Comparison of ENCODE assay signal across 8 mouse cellular contexts in the genomic region with DNA sequence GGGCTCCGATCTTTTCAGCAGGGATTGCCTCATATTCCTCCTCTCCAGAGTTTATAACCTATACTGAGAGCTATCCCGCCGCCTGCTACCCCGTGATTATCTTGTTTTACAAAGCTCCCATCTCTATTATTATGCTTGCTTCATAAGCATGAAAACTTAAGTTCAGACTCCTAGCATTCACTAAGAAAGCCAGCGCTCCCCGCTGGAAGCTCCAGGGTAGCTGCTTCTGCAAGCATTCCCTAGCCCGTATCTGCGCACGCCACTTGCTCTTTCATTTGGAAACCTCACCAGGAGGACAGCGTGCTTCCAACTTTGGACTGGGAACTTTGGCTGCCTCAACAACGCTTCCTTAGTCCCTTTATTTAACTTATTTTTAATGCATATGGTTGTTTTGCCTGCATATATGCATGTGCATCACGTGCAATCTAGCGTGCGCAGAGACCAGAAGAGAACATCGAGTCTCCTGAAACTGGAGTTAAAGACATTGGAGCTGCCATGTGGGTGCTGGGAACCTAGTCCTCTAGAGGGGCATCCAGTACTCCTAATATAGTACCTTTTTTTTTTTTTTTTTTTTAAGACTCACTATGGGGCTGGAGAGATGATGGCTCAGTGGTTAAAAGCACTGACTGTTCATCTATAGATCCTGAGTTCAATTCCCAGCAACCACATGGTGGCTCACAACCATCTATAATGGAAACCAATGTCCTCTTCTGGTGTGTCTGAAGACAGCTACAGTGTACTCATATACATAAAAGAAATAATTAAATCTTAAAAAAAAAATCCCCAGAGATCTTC. TPM values are rescaled to one million over a fixed set of nuclear protein-coding genes. Genes with fewer than 3 reads are reported as not detected.
DNase-seq lines count a peak whose midpoint lies in the region; ATAC-seq and TF ChIP-seq lines count a peak whose summit lies in the region.

No protein-coding gene starts in this region.

- 3% methylated on average over 15 of the region's 15 CpGs for WGBS in heart, embryonic 15.5 days
- 3% methylated on average over 15 of the region's 15 CpGs for WGBS in kidney, embryonic 16.5 days
- WGBS in liver, embryonic 14.5 days (ENCODE audit: insufficient replicate concordance) = 5% methylated on average over 15 of the region's 15 CpGs

- peak overlapping the region; percentile 80 for H3K27ac ChIP-seq in heart, embryonic 15.5 days
- peak overlapping the region; percentile 84 for H3K27ac ChIP-seq in kidney, embryonic 16.5 days (ENCODE audit: low read length)
- H3K27ac ChIP-seq in liver, embryonic 14.5 days = peak overlapping the region; percentile 82

- peak; percentile 11 to 26 for DNase-seq in CD8-positive naive resting alpha-beta T cell, adult 2 months (ENCODE audit: low read depth in 2 of 2, low spot score in 2 of 2)
- peak; percentile 71 for DNase-seq in adrenal gland, postnatal 10 days
- DNase-seq in liver, embryonic 14.5 days (ENCODE audit: low read depth in 3 of 3, low spot score in 3 of 3) = peak in 1 of 3 experiments; percentile 35
- DNase-seq in neural tube, embryonic 10.5 days (ENCODE audit: extremely low spot score, low spot score) = peak; percentile 75
- DNase-seq in thymus, postnatal 25 days = peak; percentile 43

- H3K9me3 ChIP-seq in heart, embryonic 15.5 days (replicated peaks) = no peaks in the 10 kb centered on the region
- no peaks in the 10 kb centered on the region for H3K9me3 ChIP-seq in kidney, embryonic 16.5 days (ENCODE audit: low read length)
- H3K9me3 ChIP-seq in liver, embryonic 14.5 days (ENCODE audit: control insufficient read depth, low read length) = no peaks in the 10 kb centered on the region

- no peaks in the 10 kb centered on the region for H3K27me3 ChIP-seq in heart, embryonic 15.5 days
- H3K27me3 ChIP-seq in kidney, embryonic 16.5 days (ENCODE audit: insufficient read depth, low read length) = no peaks in the 10 kb centered on the region
- no peaks in the 10 kb centered on the region for H3K27me3 ChIP-seq in liver, embryonic 14.5 days (ENCODE audit: control insufficient read depth, insufficient read depth, low read length)

- TF ChIP-seq EP300 in liver, embryonic 14.5 days (IDR thresholded peaks at IDR 0.05; ENCODE audit: low read depth) = no peak

- peaks cover 8% of the 10 kb centered on the region for H3K4me1 ChIP-seq in heart, embryonic 15.5 days (replicated peaks)
- peaks cover 14% of the 10 kb centered on the region for H3K4me1 ChIP-seq in kidney, embryonic 16.5 days (ENCODE audit: insufficient read depth, low read length)
- H3K4me1 ChIP-seq in liver, embryonic 14.5 days (replicated peaks; ENCODE audit: control insufficient read depth in 2 of 2, insufficient read depth in 2 of 2, low read length in 1 of 2) = peaks cover 27 to 30% of the 10 kb centered on the region in 2 experiments

- H3K9ac ChIP-seq in heart, embryonic 15.5 days = peak overlapping the region; percentile 35
- H3K9ac ChIP-seq in kidney, embryonic 16.5 days (replicated peaks; ENCODE audit: low read length) = peak overlapping the region; percentile 70
- peak overlapping the region; percentile 80 for H3K9ac ChIP-seq in liver, embryonic 14.5 days (replicated peaks)

- H3K36me3 ChIP-seq in heart, embryonic 15.5 days = no peaks in the 10 kb centered on the region
- no peaks in the 10 kb centered on the region for H3K36me3 ChIP-seq in kidney, embryonic 16.5 days (ENCODE audit: insufficient read depth, low read length)
- no peaks in the 10 kb centered on the region for H3K36me3 ChIP-seq in liver, embryonic 14.5 days (replicated peaks; ENCODE audit: control insufficient read depth, insufficient read depth, low read depth)

- peak overlapping the region; percentile 74 for H3K4me3 ChIP-seq in heart, embryonic 15.5 days
- H3K4me3 ChIP-seq in kidney, embryonic 16.5 days (ENCODE audit: low read length) = peak overlapping the region; percentile 69
- H3K4me3 ChIP-seq in liver, embryonic 14.5 days (ENCODE audit: insufficient read depth in 1 of 2, low read depth in 2 of 2, low read length in 2 of 2) = peak overlapping the region; percentile 67 to 85

- peak; percentile 30 for ATAC-seq in erythroblast, adult 5-6 weeks (replicated peaks; ENCODE audit: low FRiP score, poor library complexity, severe bottlenecking)
- no peak for ATAC-seq in heart, embryonic 15.5 days (replicated peaks; ENCODE audit: insufficient number of reproducible peaks, insufficient read depth, low FRiP score, low read depth)
- ATAC-seq in kidney, embryonic 16.5 days (ENCODE audit: low FRiP score, low TSS enrichment) = peak; percentile 12; the same call in 1 of the 2 replicates
- peak; percentile 12 for ATAC-seq in liver, embryonic 14.5 days (ENCODE audit: insufficient read depth)

- peak overlapping the region; percentile 73 for H3K4me2 ChIP-seq in heart, embryonic 15.5 days
- H3K4me2 ChIP-seq in kidney, embryonic 16.5 days (replicated peaks; ENCODE audit: low read depth, low read length) = peak overlapping the region; percentile 63
- peak overlapping the region; percentile 97 for H3K4me2 ChIP-seq in liver, embryonic 14.5 days (ENCODE audit: low read depth)

- TF ChIP-seq CTCF in liver, embryonic 14.5 days (IDR thresholded peaks at IDR 0.05; ENCODE audit: low read depth) = no peak

RNA-seq across cellular contexts. Expression of gene Cfap126, which starts 1.7 kb away (rescaled TPM):
- 1 to 10 TPM in 1 of 2 experiments, under 1 TPM in 1; 0.51 to 1.3 TPM for total RNA-seq in adrenal gland, postnatal 10 days (2021)
- not detected in 2 replicates for total RNA-seq in erythroblast, adult 5-6 weeks (2015; ENCODE audit: low replicate concordance)
- not detected in 2 replicates for total RNA-seq in erythroblast, adult 5-6 weeks (2017; ENCODE audit: low replicate concordance)
- 2.7 and 3.5 TPM in 2 replicates for polyA plus RNA-seq in heart, embryonic 15.5 days (2015; fragmentation: Nextera tagmentation; extraction: Ambion mirVana)
- polyA plus RNA-seq in kidney, embryonic 16.5 days (2015; fragmentation: Nextera tagmentation; extraction: Ambion mirVana) = 2.9 and 3.0 TPM in 2 replicates
- 1.8 and 2.2 TPM in 2 replicates for polyA plus RNA-seq in liver, embryonic 14.5 days (2012; rRNA removed)
- polyA plus RNA-seq in liver, embryonic 14.5 days (2014; fragmentation: Nextera tagmentation; extraction: Ambion mirVana) = 1.9 and 2.6 TPM in 2 replicates

RNA-seq across cellular contexts. Expression of gene Sdhc, which starts 38.4 kb away (rescaled TPM):
- 100 to 1,000 TPM; 746 to 845 TPM for total RNA-seq in adrenal gland, postnatal 10 days (2021)
- 15.6 and 40.3 TPM in 2 replicates for total RNA-seq in erythroblast, adult 5-6 weeks (2015; ENCODE audit: low replicate concordance)
- total RNA-seq in erythroblast, adult 5-6 weeks (2017; ENCODE audit: low replicate concordance) = 9.2 and 20.0 TPM in 2 replicates
- 525 and 563 TPM in 2 replicates for polyA plus RNA-seq in heart, embryonic 15.5 days (2015; fragmentation: Nextera tagmentation; extraction: Ambion mirVana)
- 340 TPM in 2 replicates for polyA plus RNA-seq in kidney, embryonic 16.5 days (2015; fragmentation: Nextera tagmentation; extraction: Ambion mirVana)
- polyA plus RNA-seq in liver, embryonic 14.5 days (2012; rRNA removed) = 103 and 111 TPM in 2 replicates
- polyA plus RNA-seq in liver, embryonic 14.5 days (2014; fragmentation: Nextera tagmentation; extraction: Ambion mirVana) = 147 and 165 TPM in 2 replicates

RNA-seq across cellular contexts. Expression of gene Mpz, which starts 38.5 kb away (rescaled TPM):
- total RNA-seq in adrenal gland, postnatal 10 days (2021) = 10 to 100 TPM; 10.1 to 20.4 TPM
- not detected in 2 replicates for total RNA-seq in erythroblast, adult 5-6 weeks (2015; ENCODE audit: low replicate concordance)
- not detected in 2 replicates for total RNA-seq in erythroblast, adult 5-6 weeks (2017; ENCODE audit: low replicate concordance)
- polyA plus RNA-seq in heart, embryonic 15.5 days (2015; fragmentation: Nextera tagmentation; extraction: Ambion mirVana) = 0.63 and 1.7 TPM in 2 replicates
- 0.57 and 0.68 TPM in 2 replicates for polyA plus RNA-seq in kidney, embryonic 16.5 days (2015; fragmentation: Nextera tagmentation; extraction: Ambion mirVana)
- 0.04 and 0.25 TPM in 2 replicates for polyA plus RNA-seq in liver, embryonic 14.5 days (2012; rRNA removed)
- 0.14 TPM in 1 of 2 replicates, not detected in the other for polyA plus RNA-seq in liver, embryonic 14.5 days (2014; fragmentation: Nextera tagmentation; extraction: Ambion mirVana)

RNA-seq across cellular contexts. Expression of gene Fcgr3, which starts 47.2 kb away (rescaled TPM):
- total RNA-seq in adrenal gland, postnatal 10 days (2021) = 10 to 100 TPM in 1 of 2 experiments, 1 to 10 TPM in 1; 9.8 to 10.4 TPM
- total RNA-seq in erythroblast, adult 5-6 weeks (2015; ENCODE audit: low replicate concordance) = 100 and 146 TPM in 2 replicates
- 78.3 and 110 TPM in 2 replicates for total RNA-seq in erythroblast, adult 5-6 weeks (2017; ENCODE audit: low replicate concordance)
- polyA plus RNA-seq in heart, embryonic 15.5 days (2015; fragmentation: Nextera tagmentation; extraction: Ambion mirVana) = 10.4 and 11.9 TPM in 2 replicates
- polyA plus RNA-seq in kidney, embryonic 16.5 days (2015; fragmentation: Nextera tagmentation; extraction: Ambion mirVana) = 8.8 and 9.0 TPM in 2 replicates
- polyA plus RNA-seq in liver, embryonic 14.5 days (2012; rRNA removed) = 12.7 and 14.6 TPM in 2 replicates
- 19.2 and 24.6 TPM in 2 replicates for polyA plus RNA-seq in liver, embryonic 14.5 days (2014; fragmentation: Nextera tagmentation; extraction: Ambion mirVana)
